Mouse (Mus musculus) G1E (cell line): Measurements from ENCODE around the gene Cisd1.

Experiments
- CTCF ChIP-seq: IDR thresholded peaks from 2 replicates; pipeline ENCODE4 v1.5.1; 2012; ENCODE audit warnings: low read depth, low read length, inconsistent platforms, mixed read lengths
- TAL1 ChIP-seq: conservative IDR thresholded peaks from 2 replicates; pipeline ENCODE4 v1.6.1; 2012; ENCODE audit warnings: low read depth, low read length, inconsistent platforms, mixed read lengths

- no peak for TF ChIP-seq CTCF
- TF ChIP-seq TAL1: no peak
Observed at GRCm38 (mm10) chr10:71314596-71314995, 30.2 kb downstream of the Cisd1 start.
